Mouse (Mus musculus) hindbrain, embryonic 13.5 days (tissue): ENCODE measurements around the gene Lims1. TPM values are rescaled to one million over a fixed set of nuclear protein-coding genes. Genes with fewer than 3 reads are reported as not detected.

ENCODE experiments used
- ATAC-seq: fragments of 200-750 bp; cut with Nextera tagmentation; 2 replicates; pipeline ENCODE4 v1.8.0; 2017; ENCODE audit warnings: moderate TSS enrichment; ENCODE audit not compliant: low FRiP score
- H3K27ac ChIP-seq: fragments of 300-500 bp; sonication (generic); 2 replicates; pipeline ENCODE4 v1.5.1; 2015; ENCODE audit warnings: inconsistent platforms, mild to moderate bottlenecking, moderate library complexity
- H3K27me3 ChIP-seq: fragments of 300-500 bp; sonication (generic); 2 replicates; pipeline ENCODE4 v1.6.1; 2015; ENCODE audit warnings: mild to moderate bottlenecking, inconsistent platforms
- H3K36me3 ChIP-seq: fragments of 300-500 bp; sonication (generic); 2 replicates; pipeline ENCODE4 v1.6.1; 2015; ENCODE audit warnings: mild to moderate bottlenecking, inconsistent platforms
- H3K4me1 ChIP-seq: fragments of 300-500 bp; sonication (generic); replicated peaks from 2 replicates; pipeline ENCODE4 v1.6.1; 2015; ENCODE audit warnings: inconsistent platforms
- H3K4me2 ChIP-seq: fragments of 300-500 bp; sonication (generic); 2 replicates; pipeline ENCODE4 v1.6.1; 2015; ENCODE audit warnings: inconsistent platforms, mild to moderate bottlenecking, moderate library complexity
- H3K4me3 ChIP-seq: fragments of 300-500 bp; sonication (generic); 2 replicates; pipeline ENCODE4 v1.5.1; 2015; ENCODE audit warnings: mild to moderate bottlenecking, inconsistent platforms
- H3K9ac ChIP-seq: fragments of 300-500 bp; sonication (generic); 2 replicates; pipeline ENCODE4 v1.6.1; 2015; ENCODE audit warnings: mild to moderate bottlenecking, inconsistent platforms
- H3K9me3 ChIP-seq: fragments of 300-500 bp; sonication (generic); 2 replicates; pipeline ENCODE4 v1.6.1; 2016; ENCODE audit warnings: inconsistent platforms
- WGBS: fragments of 180-500 bp; shearing (Covaris S2); methylation state at CpG from one replicate; pipeline ENCODE4 v1.1.7; 2015; 5-methylcytosine and 5-hydroxymethylcytosine counted together
- polyA plus RNA-seq: library from polyadenylated mRNA; unstranded; fragments of >200 nt; fragmentation: Nextera tagmentation; extraction: Ambion mirVana; gene quantifications from 2 replicates; pipeline ENCODE4 v1.2.1, GENCODE M21; 2015

The Lims1 gene
- polyA plus RNA-seq, 1 experiment from 2014 or later = 66.0 TPM

DNA sequence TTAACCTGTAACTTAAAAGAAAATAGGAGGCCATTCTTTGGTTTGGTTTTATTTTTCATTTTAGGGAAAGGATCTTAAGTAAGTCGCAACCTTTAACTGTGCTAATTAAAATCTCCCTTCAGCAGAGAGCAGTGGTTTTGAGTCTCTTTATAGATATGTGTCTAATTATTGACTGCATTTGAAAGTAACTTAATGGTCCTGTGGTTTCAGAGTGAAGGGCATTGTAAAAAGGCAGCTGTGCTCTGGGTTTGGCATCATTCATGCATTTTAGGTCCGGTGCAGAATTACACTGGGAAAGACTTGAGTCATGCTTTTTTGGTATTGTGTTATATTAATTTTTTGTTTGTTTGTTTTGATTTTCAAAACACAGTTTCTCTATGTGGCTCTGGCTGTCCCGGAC, 29.1 kb downstream of the Lims1 start:
- 88% methylated on average over 3 of the region's 3 CpGs for WGBS
- no peak overlapping the region for H3K4me2 ChIP-seq
- no peaks in the 10 kb centered on the region for H3K4me1 ChIP-seq
- no peak overlapping the region for H3K4me3 ChIP-seq
- H3K27ac ChIP-seq = no peak overlapping the region
- no peaks in the 10 kb centered on the region for H3K9me3 ChIP-seq
- no peak overlapping the region for H3K9ac ChIP-seq
- H3K36me3 ChIP-seq = peaks cover 2% of the 10 kb centered on the region; the same call in 1 of the 2 replicates
- no peaks in the 10 kb centered on the region for H3K27me3 ChIP-seq
- ATAC-seq = no peak

DNA sequence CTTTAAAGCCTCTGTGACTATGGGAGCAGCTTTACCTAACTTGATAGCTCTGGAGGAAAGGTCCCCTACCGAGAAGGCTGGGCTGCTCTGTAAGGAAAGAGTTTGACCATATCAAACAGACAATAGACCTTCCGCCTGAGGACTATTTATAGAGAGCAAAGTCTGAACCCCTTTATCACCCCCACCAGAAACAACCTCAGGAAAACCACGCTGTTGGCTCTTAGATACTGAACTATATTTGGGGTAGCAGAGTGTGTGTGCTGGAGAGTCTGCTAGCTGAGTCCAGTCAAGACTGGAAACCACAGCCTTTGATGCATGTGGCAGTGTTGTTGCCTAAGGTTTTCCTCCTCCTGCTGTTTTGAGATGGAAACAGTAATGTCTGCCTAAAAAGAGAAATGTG, 31.3 kb downstream of the Lims1 start:
- no peaks in the 10 kb centered on the region for H3K4me1 ChIP-seq
- H3K27ac ChIP-seq = no peak overlapping the region
- H3K36me3 ChIP-seq = no peaks in the 10 kb centered on the region
- WGBS = 21% methylated on average over 3 of the region's 3 CpGs
- no peak overlapping the region for H3K4me2 ChIP-seq
- no peaks in the 10 kb centered on the region for H3K27me3 ChIP-seq
- H3K9ac ChIP-seq = no peak overlapping the region
- H3K9me3 ChIP-seq = no peaks in the 10 kb centered on the region
- no peak overlapping the region for H3K4me3 ChIP-seq
- no peak for ATAC-seq

DNA sequence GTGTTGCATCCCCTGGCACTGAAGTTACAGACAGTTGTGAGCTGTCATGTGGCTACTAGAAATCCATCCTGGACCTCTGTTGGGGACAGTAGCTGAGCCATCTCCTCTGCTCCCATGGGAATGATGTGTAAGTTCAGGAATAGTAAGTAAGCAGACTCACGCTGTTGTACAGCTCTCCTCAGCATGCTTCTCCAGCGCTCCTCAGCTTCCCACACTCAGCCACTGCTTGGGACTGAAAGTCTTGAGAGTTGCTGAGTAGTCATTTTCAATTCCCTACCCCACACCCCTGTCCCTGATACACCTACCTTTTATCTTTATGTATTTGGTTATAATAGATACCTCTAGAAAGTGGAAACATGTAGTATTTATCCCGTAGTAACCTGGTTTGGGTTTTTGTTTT, 33.2 kb downstream of the Lims1 start:
- Histone ChIP-seq H3K9ac (no peak overlapping the region), H3K4me2 (no peak overlapping the region), H3K27ac (no peak overlapping the region), H3K36me3 (no peaks in the 10 kb centered on the region), H3K4me1 (no peaks in the 10 kb centered on the region), H3K4me3 (no peak overlapping the region), H3K9me3 (no peaks in the 10 kb centered on the region), H3K27me3 (no peaks in the 10 kb centered on the region)
- WGBS = 92% methylated on average over 3 of the region's 3 CpGs
- ATAC-seq = no peak

DNA sequence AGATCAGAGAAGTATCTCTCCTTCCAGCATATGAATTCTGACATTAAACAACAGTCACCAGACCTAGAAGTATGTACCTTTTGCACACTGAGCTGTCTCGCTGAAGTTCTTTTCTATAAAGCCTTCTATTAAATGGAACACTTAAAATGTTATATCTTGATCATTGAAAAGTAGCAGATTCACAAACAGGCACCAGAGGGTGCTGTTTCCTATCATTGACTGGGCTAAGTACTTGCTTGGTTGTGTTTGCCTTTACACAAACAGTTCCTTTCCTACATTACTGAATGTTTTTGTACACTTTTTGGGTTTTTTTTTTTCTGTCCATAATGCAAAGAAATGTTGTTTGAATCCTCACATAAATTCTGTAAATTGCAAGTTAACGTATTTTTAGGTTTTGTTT, 35.9 kb downstream of the Lims1 start:
- H3K4me3 ChIP-seq = no peak overlapping the region
- no peak overlapping the region for H3K27ac ChIP-seq
- H3K27me3 ChIP-seq = no peaks in the 10 kb centered on the region
- no peak for ATAC-seq
- no peaks in the 10 kb centered on the region for H3K36me3 ChIP-seq
- no peak overlapping the region for H3K9ac ChIP-seq
- WGBS = 87% methylated on average over 2 of the region's 2 CpGs
- no peaks in the 10 kb centered on the region for H3K4me1 ChIP-seq
- H3K4me2 ChIP-seq = no peak overlapping the region
- H3K9me3 ChIP-seq = no peaks in the 10 kb centered on the region

DNA sequence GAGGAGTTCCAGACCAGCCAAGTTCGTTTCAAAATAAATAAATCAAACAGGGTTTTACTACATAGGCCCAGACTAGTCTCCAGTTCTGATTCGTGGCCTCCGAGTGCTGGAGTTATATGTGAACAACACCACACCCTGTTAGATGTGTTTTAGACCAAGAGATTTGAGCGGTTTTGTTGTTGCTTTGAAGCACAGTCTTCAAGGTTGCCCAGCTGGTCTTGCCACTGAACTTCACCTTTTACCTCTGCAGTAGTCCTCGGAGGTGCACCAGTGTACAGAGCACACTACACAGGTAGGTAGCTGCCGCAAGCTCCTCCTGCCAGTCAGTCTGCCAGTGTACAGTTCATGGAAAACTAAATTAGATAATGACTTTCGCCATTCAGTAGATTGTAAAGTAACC, 36.7 kb downstream of the Lims1 start:
- H3K9me3 ChIP-seq = no peaks in the 10 kb centered on the region
- H3K4me3 ChIP-seq = no peak overlapping the region
- no peak overlapping the region for H3K27ac ChIP-seq
- H3K4me2 ChIP-seq = no peak overlapping the region
- 89% methylated on average over 7 of the region's 7 CpGs for WGBS
- H3K9ac ChIP-seq = no peak overlapping the region
- no peak for ATAC-seq
- H3K27me3 ChIP-seq = no peaks in the 10 kb centered on the region
- no peaks in the 10 kb centered on the region for H3K4me1 ChIP-seq
- no peaks in the 10 kb centered on the region for H3K36me3 ChIP-seq

DNA sequence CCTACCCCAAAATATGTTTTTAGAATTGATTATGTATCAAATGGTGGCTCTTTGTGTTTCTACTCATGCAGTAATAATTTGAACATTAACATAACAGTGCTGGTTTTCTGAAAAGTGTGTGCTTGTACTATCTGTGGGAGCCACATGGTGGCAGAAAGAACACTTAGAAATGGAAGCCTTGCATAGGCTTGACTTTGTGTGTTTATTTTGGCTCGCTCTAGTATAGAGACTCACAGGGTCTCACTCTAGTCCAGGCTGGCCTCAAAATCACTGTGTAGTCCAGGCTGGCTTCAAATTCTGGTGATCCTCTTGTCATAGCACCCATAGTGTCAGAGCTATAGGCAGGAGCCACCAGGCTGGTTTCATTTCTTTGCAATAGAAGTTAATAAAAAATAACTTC, 39.5 kb downstream of the Lims1 start:
- H3K9ac ChIP-seq = no peak overlapping the region
- H3K9me3 ChIP-seq = no peaks in the 10 kb centered on the region
- no peaks in the 10 kb centered on the region for H3K27me3 ChIP-seq
- H3K4me1 ChIP-seq = no peaks in the 10 kb centered on the region
- H3K4me3 ChIP-seq = no peak overlapping the region
- no peak overlapping the region for H3K4me2 ChIP-seq
- H3K27ac ChIP-seq = no peak overlapping the region
- 74% methylated on average over 1 of the region's 1 CpGs for WGBS
- no peak for ATAC-seq
- H3K36me3 ChIP-seq = no peaks in the 10 kb centered on the region

DNA sequence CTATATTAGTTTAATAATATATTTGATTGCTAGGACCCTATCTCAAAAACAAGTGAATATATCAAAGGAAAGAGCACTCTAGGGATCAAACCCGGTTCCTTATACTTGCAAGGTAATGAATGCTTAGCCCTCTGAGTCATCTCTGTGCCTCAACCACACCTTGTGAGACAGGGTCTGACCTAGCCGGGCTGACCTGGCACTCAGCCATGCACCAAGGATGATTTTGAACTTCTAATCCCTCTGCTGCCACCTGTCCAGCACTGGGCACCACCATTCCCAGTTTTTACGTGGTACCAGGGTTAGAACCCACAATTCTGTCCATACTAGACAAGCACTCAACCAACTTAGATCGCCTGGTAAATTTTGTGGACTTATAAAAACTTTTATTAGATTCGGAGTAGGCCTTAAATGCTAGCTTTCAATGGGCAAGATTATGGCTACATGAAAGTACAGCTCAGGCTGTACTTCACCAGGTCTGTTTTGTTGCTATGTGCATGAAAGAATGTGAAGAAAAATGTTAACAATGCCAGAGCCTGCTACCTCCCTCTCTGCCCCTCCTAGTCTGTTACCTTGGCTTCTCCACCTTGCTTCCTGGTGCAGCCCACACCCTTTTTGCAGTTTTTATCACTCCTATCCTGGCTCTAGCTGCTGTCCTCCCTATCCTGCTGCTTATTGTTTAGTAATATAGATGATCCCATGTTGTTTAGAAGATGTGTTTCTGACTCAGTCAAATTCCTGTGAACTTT, 41.7 kb downstream of the Lims1 start:
- Histone ChIP-seq H3K9me3 (no peaks in the 10 kb centered on the region), H3K9ac (no peak overlapping the region), H3K36me3 (no peaks in the 10 kb centered on the region), H3K4me1 (peaks cover 12% of the 10 kb centered on the region; the same call in 1 of the 2 replicates), H3K27ac (no peak overlapping the region), H3K4me3 (no peak overlapping the region), H3K4me2 (no peak overlapping the region), H3K27me3 (no peaks in the 10 kb centered on the region)
- 96% methylated on average over 5 of the region's 5 CpGs for WGBS
- no peak for ATAC-seq

DNA sequence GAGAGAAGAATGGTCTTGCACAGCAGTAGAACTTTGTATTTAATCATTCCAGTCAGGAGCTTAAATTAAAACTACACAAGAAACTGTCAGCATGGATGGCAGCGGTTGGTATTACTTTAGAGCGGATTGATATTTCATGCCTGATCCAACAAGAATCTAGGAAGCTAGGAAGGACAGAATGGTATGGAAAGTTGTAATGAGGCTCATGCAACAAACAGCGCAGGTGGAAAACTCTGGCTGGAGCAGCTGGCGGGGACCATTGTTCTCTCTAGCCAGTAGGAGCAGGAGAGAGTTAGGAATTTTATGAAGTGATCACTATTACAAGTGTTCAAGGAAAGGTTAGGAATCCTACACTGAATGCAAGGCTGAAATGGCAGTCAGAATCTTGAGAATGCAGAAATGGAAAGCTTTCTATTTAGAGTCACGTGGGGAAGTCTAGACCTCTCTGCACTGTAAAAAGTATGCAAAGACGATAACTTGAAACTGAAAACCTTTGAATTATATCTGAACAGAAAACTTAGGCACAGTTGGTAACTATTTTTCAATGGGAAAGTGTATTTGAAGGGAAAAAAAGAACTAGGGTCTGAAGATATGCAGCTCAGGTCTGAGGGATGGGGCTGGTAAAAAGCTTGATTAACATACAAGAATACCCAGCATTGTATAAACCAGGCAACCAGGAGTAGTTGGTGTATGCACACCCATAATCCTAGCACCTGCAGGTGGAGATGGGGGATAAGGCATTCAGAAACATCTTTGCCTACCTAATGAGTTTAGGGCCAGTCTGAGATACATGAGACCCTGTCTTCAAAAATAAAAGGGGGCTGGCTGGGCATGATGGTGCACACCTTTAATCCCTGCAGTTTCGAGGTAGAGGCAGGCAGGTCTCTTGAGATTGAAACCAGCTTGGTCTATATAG, 45.8 kb downstream of the Lims1 start:
- Histone ChIP-seq H3K4me2 (no peak overlapping the region), H3K4me1 (peaks cover 31% of the 10 kb centered on the region), H3K9ac (no peak overlapping the region), H3K9me3 (no peaks in the 10 kb centered on the region), H3K27ac (no peak overlapping the region), H3K27me3 (no peaks in the 10 kb centered on the region), H3K36me3 (no peaks in the 10 kb centered on the region), H3K4me3 (no peak overlapping the region)
- no peak for ATAC-seq
- WGBS = 85% methylated on average over 7 of the region's 7 CpGs

DNA sequence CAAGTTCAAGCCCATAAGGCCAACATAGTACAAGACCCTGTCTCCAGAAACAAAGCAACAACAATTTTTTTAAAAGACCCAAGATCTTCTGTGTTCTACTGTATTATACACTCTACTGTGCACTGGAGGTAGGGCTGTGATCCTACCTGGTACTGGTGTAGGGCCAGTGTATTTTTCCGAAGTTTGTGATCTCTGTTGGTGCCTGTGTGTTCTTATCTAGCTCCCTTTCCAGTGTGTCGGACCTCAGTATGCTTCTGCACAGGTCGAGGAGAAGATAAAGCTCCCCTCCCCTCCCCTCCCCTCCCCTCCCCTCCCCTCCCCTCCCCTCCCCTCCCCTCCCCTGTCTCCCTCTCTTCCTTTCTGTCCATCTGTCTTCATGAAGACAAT, 46.4 kb downstream of the Lims1 start:
- Histone ChIP-seq H3K9me3 (no peaks in the 10 kb centered on the region), H3K4me3 (no peak overlapping the region), H3K4me1 (peaks cover 31% of the 10 kb centered on the region), H3K27ac (no peak overlapping the region), H3K4me2 (no peak overlapping the region), H3K9ac (no peak overlapping the region), H3K27me3 (no peaks in the 10 kb centered on the region), H3K36me3 (no peaks in the 10 kb centered on the region)
- no peak for ATAC-seq
- 35% methylated on average over 3 of the region's 3 CpGs for WGBS

DNA sequence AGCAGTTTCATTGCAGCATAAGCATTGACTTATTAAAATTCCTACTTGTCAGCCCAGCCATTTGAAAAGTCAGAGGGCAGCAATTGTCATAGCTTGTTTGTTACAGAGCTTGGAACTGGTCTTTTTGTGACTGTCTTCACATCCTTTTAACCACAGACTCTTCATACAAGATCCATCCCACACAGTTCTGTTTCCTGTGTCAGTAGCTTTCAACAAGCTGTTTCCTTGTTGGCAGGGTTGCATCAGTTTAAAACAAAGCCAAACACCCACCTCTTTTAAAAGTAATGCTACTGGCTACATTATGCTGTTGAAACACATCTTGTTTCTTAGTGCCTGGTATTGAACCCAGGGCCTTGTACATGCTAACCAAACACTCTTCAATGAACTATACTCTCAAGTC, 46.9 kb downstream of the Lims1 start:
- H3K27ac ChIP-seq = no peak overlapping the region
- H3K4me1 ChIP-seq = peaks cover 31% of the 10 kb centered on the region
- no peak overlapping the region for H3K4me2 ChIP-seq
- no peaks in the 10 kb centered on the region for H3K9me3 ChIP-seq
- H3K27me3 ChIP-seq = no peaks in the 10 kb centered on the region
- no peak overlapping the region for H3K4me3 ChIP-seq
- no peak for ATAC-seq
- H3K9ac ChIP-seq = no peak overlapping the region
- H3K36me3 ChIP-seq = no peaks in the 10 kb centered on the region

DNA sequence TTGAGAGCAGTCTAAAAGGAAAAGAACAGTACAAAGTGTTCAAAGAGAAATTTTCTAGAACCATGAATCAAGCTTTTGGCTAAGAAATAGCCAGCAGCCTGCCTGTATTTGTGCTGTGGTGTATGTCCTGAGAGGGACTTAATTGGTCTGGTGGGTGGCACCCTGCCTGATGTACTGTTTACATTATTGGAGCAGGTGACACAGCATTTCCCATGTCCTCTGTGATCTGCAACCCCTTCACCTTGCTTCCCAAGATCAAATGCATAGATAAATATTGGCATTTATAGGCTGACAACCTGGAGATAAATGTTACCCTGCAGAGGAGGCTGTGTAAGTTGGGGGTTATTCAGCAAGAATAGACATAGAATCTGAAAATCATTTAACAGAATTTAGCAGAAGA, 47.3 kb downstream of the Lims1 start:
- Histone ChIP-seq H3K27ac (peak overlapping the region; percentile 35; the same call in 1 of the 2 replicates), H3K36me3 (no peaks in the 10 kb centered on the region), H3K9ac (no peak overlapping the region), H3K4me1 (peaks cover 31% of the 10 kb centered on the region), H3K4me2 (no peak overlapping the region), H3K27me3 (no peaks in the 10 kb centered on the region), H3K4me3 (no peak overlapping the region), H3K9me3 (no peaks in the 10 kb centered on the region)
- no peak for ATAC-seq

DNA sequence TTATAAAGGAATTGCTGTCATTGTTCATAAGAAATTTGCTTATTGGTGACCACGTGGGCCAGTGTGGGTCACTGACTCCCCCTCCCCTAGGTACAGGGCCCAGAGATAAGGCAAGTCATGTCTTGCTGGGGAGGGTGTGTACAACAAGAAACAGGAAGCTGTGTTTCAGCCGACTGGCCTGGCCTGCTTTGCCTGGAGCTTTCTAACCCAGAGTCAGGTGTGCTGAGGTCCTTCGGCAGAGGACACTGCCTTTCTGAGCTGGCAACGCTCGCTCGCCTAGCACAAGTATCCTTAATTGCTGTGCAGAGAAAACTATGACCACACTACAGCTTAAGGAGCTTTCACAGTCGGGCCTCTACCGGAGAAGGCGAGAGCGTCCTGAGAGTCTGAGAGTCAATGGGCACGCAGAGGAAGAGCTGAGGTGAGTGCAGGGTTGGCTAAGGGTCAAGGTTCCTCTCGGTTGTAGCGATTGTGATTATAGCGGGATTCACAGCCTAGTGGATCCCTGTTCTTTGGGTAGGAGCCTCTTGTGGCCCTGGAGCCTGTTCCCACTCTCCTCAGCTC, 48.1 kb downstream of the Lims1 start:
- ATAC-seq = peak; percentile 43; the same call in 1 of the 2 replicates
- Histone ChIP-seq H3K9me3 (no peaks in the 10 kb centered on the region), H3K27me3 (no peaks in the 10 kb centered on the region), H3K9ac (no peak overlapping the region; the same call in 1 of the 2 replicates), H3K36me3 (no peaks in the 10 kb centered on the region), H3K4me1 (peaks cover 31% of the 10 kb centered on the region), H3K27ac (peak overlapping the region; percentile 30; the same call in 1 of the 2 replicates), H3K4me2 (peak overlapping the region; percentile 10; the same call in 1 of the 2 replicates), H3K4me3 (no peak overlapping the region)
- WGBS = 50% methylated on average over 14 of the region's 14 CpGs
